Mouse (Mus musculus): ENCODE results near the gene Lefty2. TPM values are rescaled to one million over a fixed set of nuclear protein-coding genes. Genes with fewer than 3 reads are reported as not detected.
A peak's percentile ranks its signal among the peaks of the same experiment; 100 is the strongest.

The Lefty2 gene
- polyA plus RNA-seq, 1 experiment from 2014 or later, result not detected

DNA sequence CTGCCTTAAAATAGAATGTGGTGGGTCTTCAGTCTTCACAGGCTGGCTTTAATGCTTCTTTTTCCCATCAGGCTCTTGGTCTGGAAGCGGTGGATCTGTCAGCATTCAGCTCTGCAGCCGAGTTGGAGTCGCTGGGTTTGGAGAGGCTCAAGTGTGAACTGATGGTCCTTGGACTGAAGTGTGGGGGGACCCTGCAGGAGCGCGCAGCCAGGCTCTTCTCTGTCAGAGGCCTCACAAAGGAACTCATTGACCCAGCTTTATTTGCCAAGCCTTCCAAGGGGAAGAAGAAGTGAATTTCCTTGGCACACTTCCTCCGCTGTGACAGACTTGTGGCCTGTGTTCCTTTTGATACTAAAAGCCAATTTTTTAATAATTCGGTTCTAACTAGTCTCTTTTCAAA lies 26.9 kb upstream of the Lefty2 start:
- no peak overlapping the region for H3K4me3 ChIP-seq (ENCODE audit: low read depth, low read length)
- no peak for ATAC-seq (ENCODE audit: insufficient number of reproducible peaks, insufficient read depth, low FRiP score, low read depth)
- H3K4me1 ChIP-seq (ENCODE audit: control insufficient read depth, insufficient read depth, low read length), result no peaks in the 10 kb centered on the region
- no peaks in the 10 kb centered on the region for H3K9me3 ChIP-seq (ENCODE audit: control insufficient read depth, low read depth, low read length)
- H3K27ac ChIP-seq (ENCODE audit: low read length), result no peak overlapping the region
- no peak overlapping the region for H3K4me2 ChIP-seq (replicated peaks; ENCODE audit: low read depth, low read length)
- no peak overlapping the region for H3K9ac ChIP-seq (replicated peaks; ENCODE audit: low read depth, low read length)
- H3K27me3 ChIP-seq (ENCODE audit: control insufficient read depth, insufficient read depth, low read length), result no peaks in the 10 kb centered on the region
- H3K36me3 ChIP-seq (ENCODE audit: control insufficient read depth, insufficient read depth, low read length), result peaks cover 64% of the 10 kb centered on the region
- WGBS, result 91% methylated on average over 7 of the region's 7 CpGs

DNA sequence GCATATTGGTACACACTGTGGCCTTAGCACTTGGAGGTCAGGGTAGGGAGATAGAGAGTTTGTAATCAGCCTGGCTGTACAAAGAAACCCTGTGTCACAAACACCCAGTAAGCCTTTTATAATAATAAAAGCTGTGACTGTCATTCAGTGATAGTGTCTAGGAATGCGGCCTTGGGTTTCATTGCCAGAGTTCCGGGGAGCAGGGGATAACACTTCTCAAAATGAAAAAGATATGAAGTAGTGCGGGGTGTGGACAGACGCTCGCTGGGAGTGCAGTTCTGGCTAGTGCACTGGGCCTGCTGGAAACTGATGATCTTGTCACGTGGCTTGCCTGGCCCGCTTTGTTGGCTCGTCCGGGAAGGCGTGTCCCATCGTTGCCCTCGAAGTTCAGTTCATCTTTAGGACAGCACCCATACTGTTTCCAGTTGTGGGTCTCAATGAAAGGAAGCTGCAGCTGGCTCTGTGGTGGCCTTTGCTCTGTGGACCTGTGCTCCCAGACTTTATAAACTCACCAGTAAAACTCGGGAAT lies 22.7 kb upstream of the Lefty2 start:
- H3K27ac ChIP-seq (ENCODE audit: low read length), result no peak overlapping the region
- no peak overlapping the region for H3K4me3 ChIP-seq (ENCODE audit: low read depth, low read length)
- H3K9ac ChIP-seq (replicated peaks; ENCODE audit: low read depth, low read length), result no peak overlapping the region
- no peaks in the 10 kb centered on the region for H3K4me1 ChIP-seq (ENCODE audit: control insufficient read depth, insufficient read depth, low read length)
- no peaks in the 10 kb centered on the region for H3K27me3 ChIP-seq (ENCODE audit: control insufficient read depth, insufficient read depth, low read length)
- no peak for ATAC-seq (ENCODE audit: insufficient number of reproducible peaks, insufficient read depth, low FRiP score, low read depth)
- H3K36me3 ChIP-seq (ENCODE audit: control insufficient read depth, insufficient read depth, low read length), result peaks cover 32% of the 10 kb centered on the region
- H3K9me3 ChIP-seq (ENCODE audit: control insufficient read depth, low read depth, low read length), result no peaks in the 10 kb centered on the region
- 70% methylated on average over 13 of the region's 13 CpGs for WGBS
- H3K4me2 ChIP-seq (replicated peaks; ENCODE audit: low read depth, low read length), result no peak overlapping the region

DNA sequence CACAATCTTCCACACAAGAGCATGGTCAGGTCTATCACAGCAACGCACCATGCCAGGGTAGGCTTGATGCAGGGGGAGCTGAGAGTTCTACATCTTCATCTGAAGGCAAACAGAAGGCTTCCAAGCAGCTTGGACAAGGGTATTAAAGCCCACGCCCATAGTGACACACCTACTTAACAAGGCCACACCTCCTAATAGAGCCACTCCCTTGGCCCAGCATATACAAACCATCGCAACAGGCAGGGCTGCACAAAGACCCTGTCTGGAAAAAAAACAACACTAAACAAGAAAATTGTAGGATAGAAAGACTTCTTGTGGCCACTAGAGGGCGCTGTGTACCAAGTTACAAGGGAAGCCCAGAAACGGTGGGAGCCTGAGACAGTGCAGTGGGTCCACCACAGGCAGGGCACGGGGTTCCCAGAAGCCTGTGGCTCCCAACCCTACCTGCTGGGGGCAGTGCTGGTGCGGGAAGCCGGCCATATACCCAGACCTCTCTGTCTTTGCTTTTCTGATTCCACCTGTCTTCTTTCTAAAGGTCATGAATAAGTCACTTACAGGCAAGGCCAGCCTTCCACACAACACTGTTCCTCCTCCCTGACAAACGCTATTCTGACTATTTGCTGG lies 18.9 kb upstream of the Lefty2 start:
- ATAC-seq (ENCODE audit: insufficient number of reproducible peaks, insufficient read depth, low FRiP score, low read depth), result 0 out of 2 replicates have a peak, but pooled peaks have one; percentile 42
- H3K4me2 ChIP-seq (replicated peaks; ENCODE audit: low read depth, low read length), result no peak overlapping the region

DNA sequence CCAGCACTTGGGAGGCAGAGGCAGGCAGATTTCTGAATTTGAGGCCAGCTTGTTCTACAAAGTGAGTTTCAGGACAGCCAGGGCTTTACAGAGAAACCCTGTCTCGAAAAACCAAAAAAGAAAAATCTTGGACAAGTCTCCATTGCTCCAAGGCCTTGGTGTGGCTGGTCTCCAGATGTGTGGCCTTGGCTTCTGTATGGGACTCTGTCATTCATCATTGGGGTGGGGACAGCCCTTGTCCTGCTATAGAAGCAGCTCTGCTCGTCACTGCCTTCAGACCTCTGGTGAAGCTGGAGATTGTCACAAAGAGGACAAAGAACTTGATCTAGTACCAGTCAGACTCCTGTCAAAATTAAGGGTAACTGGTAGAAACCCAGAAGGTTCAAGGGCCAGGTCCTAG lies 18.3 kb upstream of the Lefty2 start:
- no peaks in the 10 kb centered on the region for H3K27me3 ChIP-seq (ENCODE audit: control insufficient read depth, insufficient read depth, low read length)
- no peaks in the 10 kb centered on the region for H3K9me3 ChIP-seq (ENCODE audit: control insufficient read depth, low read depth, low read length)
- WGBS, result 77% methylated on average over 2 of the region's 2 CpGs
- no peak overlapping the region for H3K9ac ChIP-seq (replicated peaks; ENCODE audit: low read depth, low read length)
- H3K4me1 ChIP-seq (ENCODE audit: control insufficient read depth, insufficient read depth, low read length), result no peaks in the 10 kb centered on the region
- no peaks in the 10 kb centered on the region for H3K36me3 ChIP-seq (ENCODE audit: control insufficient read depth, insufficient read depth, low read length)
- no peak overlapping the region for H3K4me2 ChIP-seq (replicated peaks; ENCODE audit: low read depth, low read length)
- no peak for ATAC-seq (ENCODE audit: insufficient number of reproducible peaks, insufficient read depth, low FRiP score, low read depth)
- H3K27ac ChIP-seq (ENCODE audit: low read length), result no peak overlapping the region
- H3K4me3 ChIP-seq (ENCODE audit: low read depth, low read length), result no peak overlapping the region

More for the DNA sequence above, 18.9 kb upstream of the Lefty2 start:
- Histone ChIP-seq H3K9ac (replicated peaks; ENCODE audit: low read depth, low read length) (no peak overlapping the region), H3K36me3 (ENCODE audit: control insufficient read depth, insufficient read depth, low read length) (no peaks in the 10 kb centered on the region), H3K27me3 (ENCODE audit: control insufficient read depth, insufficient read depth, low read length) (no peaks in the 10 kb centered on the region), H3K4me1 (ENCODE audit: control insufficient read depth, insufficient read depth, low read length) (no peaks in the 10 kb centered on the region), H3K9me3 (ENCODE audit: control insufficient read depth, low read depth, low read length) (no peaks in the 10 kb centered on the region), H3K4me3 (ENCODE audit: low read depth, low read length) (no peak overlapping the region), H3K27ac (ENCODE audit: low read length) (no peak overlapping the region)
- WGBS, result 22% methylated on average over 9 of the region's 9 CpGs

DNA sequence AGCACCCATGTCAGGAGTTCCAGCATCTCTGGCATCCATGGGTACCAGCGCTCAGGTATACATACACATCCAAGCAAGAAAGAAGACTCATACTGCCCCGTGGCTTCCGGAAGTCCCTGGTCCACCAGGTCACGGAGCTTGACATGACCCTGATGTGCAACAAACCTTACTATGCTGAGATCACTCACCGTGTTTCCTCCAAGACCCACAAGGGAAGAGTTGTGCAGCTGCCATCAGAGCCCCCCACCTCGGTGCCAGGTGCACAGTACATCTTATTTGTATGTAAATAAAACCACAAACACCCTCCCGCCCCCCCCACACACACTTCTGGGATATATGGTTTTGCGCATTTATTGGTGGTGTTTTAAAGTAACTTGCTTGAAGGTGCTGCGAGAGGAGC lies 17.8 kb upstream of the Lefty2 start:
- WGBS, result 84% methylated on average over 9 of the region's 9 CpGs
- Histone ChIP-seq H3K4me2 (replicated peaks; ENCODE audit: low read depth, low read length) (no peak overlapping the region), H3K9ac (replicated peaks; ENCODE audit: low read depth, low read length) (no peak overlapping the region), H3K4me1 (ENCODE audit: control insufficient read depth, insufficient read depth, low read length) (no peaks in the 10 kb centered on the region), H3K27me3 (ENCODE audit: control insufficient read depth, insufficient read depth, low read length) (no peaks in the 10 kb centered on the region), H3K27ac (ENCODE audit: low read length) (no peak overlapping the region), H3K9me3 (ENCODE audit: control insufficient read depth, low read depth, low read length) (no peaks in the 10 kb centered on the region), H3K4me3 (ENCODE audit: low read depth, low read length) (no peak overlapping the region), H3K36me3 (ENCODE audit: control insufficient read depth, insufficient read depth, low read length) (no peaks in the 10 kb centered on the region)
- ATAC-seq (ENCODE audit: insufficient number of reproducible peaks, insufficient read depth, low FRiP score, low read depth), result no peak

DNA sequence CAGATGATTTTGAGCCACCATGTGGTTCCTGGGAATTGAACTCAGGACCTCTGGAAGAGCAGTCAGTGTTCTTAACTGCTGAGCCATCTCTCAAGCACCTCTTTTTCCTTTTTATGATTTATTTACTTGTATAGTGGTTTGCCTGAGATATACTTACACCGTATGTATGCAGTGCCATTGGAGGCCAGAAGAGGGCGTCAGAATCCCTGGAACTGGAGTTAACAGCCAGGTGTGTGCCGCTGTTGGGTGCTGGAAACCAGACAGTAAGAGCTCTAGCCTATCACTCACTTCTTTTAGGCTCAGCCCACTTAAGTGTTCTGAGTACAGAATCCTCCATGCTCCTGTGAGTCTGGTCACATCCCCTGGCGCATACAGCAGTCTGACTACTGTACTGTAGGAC lies 15.4 kb upstream of the Lefty2 start:
- Histone ChIP-seq H3K4me3 (ENCODE audit: low read depth, low read length) (no peak overlapping the region), H3K36me3 (ENCODE audit: control insufficient read depth, insufficient read depth, low read length) (no peaks in the 10 kb centered on the region), H3K9ac (replicated peaks; ENCODE audit: low read depth, low read length) (no peak overlapping the region), H3K27ac (ENCODE audit: low read length) (no peak overlapping the region), H3K27me3 (ENCODE audit: control insufficient read depth, insufficient read depth, low read length) (no peaks in the 10 kb centered on the region), H3K4me1 (ENCODE audit: control insufficient read depth, insufficient read depth, low read length) (no peaks in the 10 kb centered on the region), H3K9me3 (ENCODE audit: control insufficient read depth, low read depth, low read length) (no peaks in the 10 kb centered on the region), H3K4me2 (replicated peaks; ENCODE audit: low read depth, low read length) (no peak overlapping the region)
- 72% methylated on average over 4 of the region's 4 CpGs for WGBS
- no peak for ATAC-seq (ENCODE audit: insufficient number of reproducible peaks, insufficient read depth, low FRiP score, low read depth)

DNA sequence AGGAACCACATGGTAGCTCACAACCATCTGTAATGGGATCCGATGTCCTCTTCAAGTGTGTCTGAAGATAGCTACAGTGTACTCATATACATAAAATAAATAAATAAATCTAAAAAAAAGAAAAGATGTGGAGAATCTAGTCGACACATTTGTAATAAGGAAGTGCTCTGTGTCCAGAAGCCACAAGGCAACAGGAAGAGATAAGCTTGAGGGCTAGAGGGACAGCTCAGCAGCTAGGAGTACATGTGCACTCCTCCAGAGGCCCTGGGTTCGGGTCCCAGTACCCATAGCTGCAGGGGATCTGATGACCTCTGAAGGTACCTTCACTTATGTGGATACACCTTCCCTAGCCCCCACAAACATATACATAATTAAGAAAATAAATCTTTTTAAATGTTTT lies 11.1 kb upstream of the Lefty2 start:
- no peak for ATAC-seq (ENCODE audit: insufficient number of reproducible peaks, insufficient read depth, low FRiP score, low read depth)
- Histone ChIP-seq H3K27me3 (ENCODE audit: control insufficient read depth, insufficient read depth, low read length) (no peaks in the 10 kb centered on the region), H3K36me3 (ENCODE audit: control insufficient read depth, insufficient read depth, low read length) (no peaks in the 10 kb centered on the region), H3K27ac (ENCODE audit: low read length) (no peak overlapping the region), H3K9ac (replicated peaks; ENCODE audit: low read depth, low read length) (no peak overlapping the region), H3K4me2 (replicated peaks; ENCODE audit: low read depth, low read length) (no peak overlapping the region), H3K9me3 (ENCODE audit: control insufficient read depth, low read depth, low read length) (no peaks in the 10 kb centered on the region), H3K4me3 (ENCODE audit: low read depth, low read length) (no peak overlapping the region), H3K4me1 (ENCODE audit: control insufficient read depth, insufficient read depth, low read length) (no peaks in the 10 kb centered on the region)
- 81% methylated on average over 3 of the region's 3 CpGs for WGBS

- Histone ChIP-seq H3K4me1 (ENCODE audit: control insufficient read depth, insufficient read depth, low read length) (peaks cover 6% of the 10 kb centered on the region; the same call in 1 of the 2 replicates), H3K27me3 (ENCODE audit: control insufficient read depth, insufficient read depth, low read length) (no peaks in the 10 kb centered on the region), H3K9ac (replicated peaks; ENCODE audit: low read depth, low read length) (no peak overlapping the region), H3K27ac (ENCODE audit: low read length) (no peak overlapping the region), H3K4me3 (ENCODE audit: low read depth, low read length) (no peak overlapping the region), H3K9me3 (ENCODE audit: control insufficient read depth, low read depth, low read length) (no peaks in the 10 kb centered on the region), H3K4me2 (replicated peaks; ENCODE audit: low read depth, low read length) (no peak overlapping the region), H3K36me3 (ENCODE audit: control insufficient read depth, insufficient read depth, low read length) (no peaks in the 10 kb centered on the region)
- WGBS, result 25% methylated on average over 7 of the region's 7 CpGs
- ATAC-seq (ENCODE audit: insufficient number of reproducible peaks, insufficient read depth, low FRiP score, low read depth), result no peak
These were observed 9.2 kb upstream of the Lefty2 start for GRCm38 (mm10) chr1:180883731-180884130.

- H3K36me3 ChIP-seq (ENCODE audit: control insufficient read depth, insufficient read depth, low read length), result no peaks in the 10 kb centered on the region
- no peak overlapping the region for H3K4me3 ChIP-seq (ENCODE audit: low read depth, low read length)
- WGBS, result 62% methylated on average over 9 of the region's 9 CpGs
- peaks cover 6% of the 10 kb centered on the region; the same call in 1 of the 2 replicates for H3K4me1 ChIP-seq (ENCODE audit: control insufficient read depth, insufficient read depth, low read length)
- no peak overlapping the region for H3K9ac ChIP-seq (replicated peaks; ENCODE audit: low read depth, low read length)
- H3K4me2 ChIP-seq (replicated peaks; ENCODE audit: low read depth, low read length), result no peak overlapping the region
- H3K27me3 ChIP-seq (ENCODE audit: control insufficient read depth, insufficient read depth, low read length), result no peaks in the 10 kb centered on the region
- H3K9me3 ChIP-seq (ENCODE audit: control insufficient read depth, low read depth, low read length), result no peaks in the 10 kb centered on the region
- no peak for ATAC-seq (ENCODE audit: insufficient number of reproducible peaks, insufficient read depth, low FRiP score, low read depth)
- H3K27ac ChIP-seq (ENCODE audit: low read length), result no peak overlapping the region
These were observed 8.4 kb upstream of the Lefty2 start for GRCm38 (mm10) chr1:180884484-180884883.
